Comparison of ENCODE assay signal across 11 mouse cellular contexts in genomic region chr1:19109711-19110110, GRCm38 (mm10). TPM values are rescaled to one million over a fixed set of nuclear protein-coding genes. Genes with fewer than 3 reads are reported as not detected.
DNase-seq lines count a peak whose midpoint lies in the region; ATAC-seq and TF ChIP-seq lines count a peak whose summit lies in the region.
"Had no signal": no experiment of that assay in that cellular context is flagged by ENCODE, and none has a peak within 500 bp of the region (broad histone marks: within the 10 kb centered on the region; RNA-seq: fewer than 3 reads in every experiment).

No protein-coding gene starts in this region.

- no peak overlapping the region for H3K9ac ChIP-seq in lung, embryonic 14.5 days
- H3K9ac ChIP-seq: embryonic facial prominence, embryonic 15.5 days; lung, embryonic 15.5 days had no signal

- no peaks in the 10 kb centered on the region for H3K36me3 ChIP-seq in lung, embryonic 14.5 days (ENCODE audit: insufficient read depth)
- H3K36me3 ChIP-seq: embryonic facial prominence, embryonic 15.5 days; lung, embryonic 15.5 days had no signal

- H3K4me3 ChIP-seq in lung, embryonic 14.5 days (ENCODE audit: low read depth, low read length), result no peak overlapping the region
- H3K4me3 ChIP-seq: embryonic facial prominence, embryonic 15.5 days; lung, embryonic 15.5 days had no signal

- peak; percentile 26 for DNase-seq in adrenal gland, postnatal 10 days
- DNase-seq in adrenal gland, adult 2 months, result no peak
- DNase-seq in lung, embryonic 14.5 days, result peak; percentile 80
- no peak for DNase-seq in lung, postnatal 25 days (ENCODE audit: low spot score)
- DNase-seq in kidney, postnatal 4 days, result peak; percentile 75 to 76
- peak; percentile 47 for DNase-seq in testis, postnatal 10 days (ENCODE audit: low spot score)
- no peak for DNase-seq in layer of hippocampus, postnatal 14 days (ENCODE audit: low spot score in 2 of 2)
- no peak for DNase-seq in layer of hippocampus, postnatal 10 days (ENCODE audit: low spot score in 2 of 2)

- no peak overlapping the region for H3K27ac ChIP-seq in lung, embryonic 14.5 days (ENCODE audit: low read depth)
- H3K27ac ChIP-seq: embryonic facial prominence, embryonic 15.5 days; lung, embryonic 15.5 days had no signal

- no peak for TF ChIP-seq CTCF in lung, embryonic 14.5 days (IDR thresholded peaks at IDR 0.05; ENCODE audit: low read depth)

- peaks cover 66% of the 10 kb centered on the region for H3K27me3 ChIP-seq in lung, embryonic 14.5 days (ENCODE audit: insufficient read depth, low read length)

- WGBS in lung, embryonic 14.5 days, result 4% methylated on average over 16 of the region's 16 CpGs

- no peak for ATAC-seq in lung, embryonic 14.5 days (ENCODE audit: insufficient read depth)

- no peaks in the 10 kb centered on the region for H3K9me3 ChIP-seq in lung, embryonic 14.5 days (ENCODE audit: low read depth, low read length)
- H3K9me3 ChIP-seq: embryonic facial prominence, embryonic 15.5 days; lung, embryonic 15.5 days had no signal

- H3K4me1 ChIP-seq in lung, embryonic 14.5 days (ENCODE audit: insufficient read depth), result no peaks in the 10 kb centered on the region
- H3K4me1 ChIP-seq: embryonic facial prominence, embryonic 15.5 days; lung, embryonic 15.5 days had no signal

- no peak overlapping the region for H3K4me2 ChIP-seq in lung, embryonic 14.5 days
- H3K4me2 ChIP-seq: embryonic facial prominence, embryonic 15.5 days; lung, embryonic 15.5 days had no signal

RNA-seq across cellular contexts. Expression of gene Tfap2d, which starts 6.9 kb away (rescaled TPM):
- total RNA-seq in adrenal gland, postnatal 10 days (2021), result not detected
- total RNA-seq in adrenal gland, adult 2 months (2021), result not detected
- polyA plus RNA-seq in adrenal gland, adult 2 months (2012; rRNA removed), result not detected in 2 replicates
- not detected in 2 replicates for polyA plus RNA-seq in lung, embryonic 14.5 days (2014; fragmentation: Nextera tagmentation; extraction: Ambion mirVana)
- under 1 TPM in 1 of 2 experiments, not detected in 1; 0.35 TPM for total RNA-seq in layer of hippocampus, postnatal 14 days (2021)
- under 1 TPM in 1 of 2 experiments, not detected in 1; 0.50 TPM for total RNA-seq in layer of hippocampus, postnatal 10 days (2021)
- total RNA-seq: heart, postnatal 25 days had no signal
- polyA plus RNA-seq: embryonic facial prominence, embryonic 15.5 days; lung, embryonic 15.5 days had no signal

Comparison
In these comparisons a context has a peak if more than half of its experiments do, and no peak if none do; other contexts are left out.
1. DNase-seq: peak in adrenal gland, postnatal 10 days (single experiment), lung, embryonic 14.5 days (single experiment), kidney, postnatal 4 days (2 of 2) and testis, postnatal 10 days (single experiment); none in adrenal gland, adult 2 months (single experiment), lung, postnatal 25 days (single experiment), layer of hippocampus, postnatal 14 days (0 of 2) and layer of hippocampus, postnatal 10 days (0 of 2).